Mouse (Mus musculus) inflammation-experienced regulatory T-cells, adult 6 months (primary cell): ENCODE measurements around the gene Gm3676. TPM values are rescaled to one million over a fixed set of nuclear protein-coding genes. Genes with fewer than 3 reads are reported as not detected.
"Not testable (repeated sequence)": the region's sequence is repeated elsewhere in the genome, so short reads cannot be mapped to it uniquely, and the experiment has no call there.

Experiments
- ATAC-seq: one replicate; pipeline ENCODE4 v1.8.0; 2017
- polyA plus RNA-seq, 3 experiments: library from polyadenylated mRNA; unstranded; fragments of 100-300 nt; shearing (Covaris generic); gene quantifications; one replicate each; pipeline ENCODE4 v1.2.1; 2017

The Gm3676 gene
- polyA plus RNA-seq = not detected

DNA sequence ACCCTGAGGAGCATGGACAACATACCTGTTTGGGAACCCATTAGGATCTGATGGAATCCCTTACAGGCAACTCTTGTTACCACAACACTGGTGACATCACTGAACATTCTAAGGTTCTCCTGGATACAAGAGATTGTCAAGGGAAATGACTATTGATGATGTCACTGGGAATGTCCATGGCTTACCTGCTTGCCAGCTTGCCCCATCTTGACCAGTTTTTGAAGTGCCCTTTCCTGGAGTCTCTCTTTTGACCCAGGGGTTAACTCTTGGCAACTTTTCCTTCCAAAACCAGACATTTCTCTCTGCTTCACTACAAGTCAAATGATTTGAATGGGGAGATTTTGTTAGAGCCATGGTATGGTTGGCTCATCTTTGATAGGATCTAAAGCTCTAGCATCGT, at the start of gene Gm3676:
Gene Gm3676 (minus strand): TSS at position 101 of the 400 bp plus-strand sequence.
- ATAC-seq = not testable (repeated sequence)

- ATAC-seq = not testable (repeated sequence)
Measured at GRCm38 (mm10) chr14:41648176-41648575, 1.9 kb upstream of the Gm3676 start.

- ATAC-seq = not testable (repeated sequence)
Measured at GRCm38 (mm10) chr14:41630144-41630543, 16.1 kb downstream of the Gm3676 start.

DNA sequence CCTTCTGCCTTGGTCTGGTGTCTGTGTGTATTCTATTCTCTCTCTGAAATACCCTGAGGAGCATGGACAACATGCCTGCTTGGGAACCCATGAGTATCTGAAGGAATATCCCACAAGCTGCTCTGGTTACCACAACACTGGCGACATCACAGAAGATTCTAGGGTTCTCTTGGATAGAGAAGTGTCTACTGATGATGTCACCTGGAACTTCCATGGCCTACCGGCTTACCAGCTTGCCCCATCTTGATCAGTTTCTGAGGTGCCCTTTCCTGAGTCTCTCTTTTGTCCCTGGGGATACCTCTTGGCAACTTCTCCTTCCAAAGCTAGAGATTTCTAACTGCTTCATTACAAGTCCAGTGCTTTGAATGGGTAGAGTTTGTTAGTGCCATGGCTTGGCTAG, 21.8 kb downstream of the Gm3676 start, which contains the start of gene Gm3072:
Gene Gm3072 (minus strand): TSS at position 101 of the 400 bp plus-strand sequence.
- ATAC-seq = not testable (repeated sequence)

DNA sequence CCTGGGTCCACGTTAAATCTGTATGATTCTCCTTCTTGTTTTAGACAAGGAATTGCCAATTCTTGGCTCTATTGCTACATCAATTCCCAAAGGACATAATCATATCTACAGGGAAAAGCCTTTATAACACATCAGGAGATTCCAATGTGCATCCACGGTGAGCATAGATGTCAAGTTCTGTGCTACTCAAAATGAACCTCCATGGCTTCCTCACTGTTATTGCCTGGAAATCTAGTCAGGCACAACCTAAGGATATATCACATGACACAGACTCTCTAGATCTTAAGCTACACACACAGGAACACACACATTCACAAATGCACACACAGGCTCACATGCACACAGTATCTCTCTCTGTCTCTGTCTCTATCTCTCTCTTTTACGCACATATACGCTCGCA, 23.8 kb downstream of the Gm3676 start:
- not testable (repeated sequence) for ATAC-seq

GRCm38 (mm10) chr14:41610690-41611089, 35.6 kb downstream of the Gm3676 start:
- not testable (repeated sequence) for ATAC-seq

DNA sequence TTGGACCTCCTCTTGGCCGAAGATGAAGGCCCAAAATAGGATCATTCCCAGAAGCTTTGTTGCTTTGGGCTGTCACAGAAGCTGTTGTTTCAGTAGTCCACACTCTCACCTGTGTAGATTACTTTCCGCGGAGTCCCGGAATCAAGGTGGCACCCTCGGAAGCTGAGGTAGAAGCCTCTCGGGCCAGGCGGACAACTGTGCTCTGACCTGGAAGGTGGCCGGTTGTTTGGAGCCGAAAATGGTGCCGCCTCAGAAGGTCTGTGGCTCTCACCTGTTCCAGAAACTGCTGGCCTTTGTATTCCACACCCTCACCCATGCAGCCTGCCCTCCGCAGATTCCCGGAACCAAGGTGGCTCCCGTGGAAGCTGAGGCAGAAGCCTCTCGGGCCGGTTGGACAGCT, 45.4 kb downstream of the Gm3676 start:
- ATAC-seq = not testable (repeated sequence)

Other genes starting within 250 kb of the Gm3676 start
- gene Gm6482, start 238.2 kb downstream of the Gm3676 start, polyA plus RNA-seq = not detected
- not detected for gene Gm7954, start 193.0 kb downstream of the Gm3676 start, polyA plus RNA-seq
- not detected for gene Gm3486, start 157.0 kb downstream of the Gm3676 start, polyA plus RNA-seq
- gene Gm7970, start 90.9 kb downstream of the Gm3676 start, polyA plus RNA-seq = not detected
- not detected for gene 1700049E17Rik2, start 73.3 kb downstream of the Gm3676 start, polyA plus RNA-seq
- not detected for gene Gm3072, start 21.9 kb downstream of the Gm3676 start, polyA plus RNA-seq
- not detected for gene Gm8068, start 55.4 kb upstream of the Gm3676 start, polyA plus RNA-seq
- not detected for gene Gm7929, start 104.1 kb upstream of the Gm3676 start, polyA plus RNA-seq
- gene Gm47189, start 126.0 kb upstream of the Gm3676 start, polyA plus RNA-seq = not detected